Mouse (Mus musculus): ENCODE data around the gene Nmrk2. TPM values are rescaled to one million over a fixed set of nuclear protein-coding genes. Genes with fewer than 3 reads are reported as not detected.
"Not testable (repeated sequence)": the region's sequence is repeated elsewhere in the genome, so short reads cannot be mapped to it uniquely, and the experiment has no call there.

The Nmrk2 gene
- polyA plus RNA-seq, 1 experiment from 2014 or later, result not detected

DNA sequence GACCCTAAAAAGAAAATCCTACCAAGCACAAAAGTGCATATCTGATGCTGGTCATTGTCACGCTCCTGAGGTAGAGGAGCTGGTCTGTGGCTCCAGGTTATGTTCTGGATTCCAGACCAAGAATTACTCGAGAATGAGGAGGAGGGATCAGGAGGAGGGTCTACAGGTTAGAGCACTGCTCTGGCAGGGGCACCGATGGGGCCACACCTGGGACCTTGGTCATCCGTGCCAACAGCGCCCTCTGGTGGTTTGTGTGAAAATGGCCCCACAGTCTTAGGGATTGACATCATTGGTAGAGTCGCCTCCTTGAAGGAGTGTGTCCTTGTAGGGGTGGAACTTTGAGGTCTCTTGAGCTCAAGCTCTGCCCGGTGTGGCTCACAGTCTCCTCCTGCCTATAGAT, 16.1 kb upstream of the Nmrk2 start:
- no peaks in the 10 kb centered on the region for H3K36me3 ChIP-seq (ENCODE audit: insufficient read depth, low read length)
- peaks cover 7% of the 10 kb centered on the region; the same call in 1 of the 2 replicates for H3K27me3 ChIP-seq (ENCODE audit: insufficient read depth, low read length)
- no peaks in the 10 kb centered on the region for H3K4me1 ChIP-seq (ENCODE audit: insufficient read depth, low read length)
- no peaks in the 10 kb centered on the region for H3K9me3 ChIP-seq (ENCODE audit: low read length)
- no peak overlapping the region for H3K4me2 ChIP-seq (replicated peaks; ENCODE audit: low read depth, low read length)
- no peak for ATAC-seq (ENCODE audit: low FRiP score, low TSS enrichment)
- no peak overlapping the region for H3K4me3 ChIP-seq (ENCODE audit: low read length)
- no peak overlapping the region for H3K9ac ChIP-seq (replicated peaks; ENCODE audit: low read length)
- 35% methylated on average over 7 of the region's 7 CpGs for WGBS
- H3K27ac ChIP-seq (ENCODE audit: low read length), result no peak overlapping the region

- not testable (repeated sequence) for H3K4me1 ChIP-seq (ENCODE audit: insufficient read depth, low read length); H3K4me2 ChIP-seq (replicated peaks; ENCODE audit: low read depth, low read length); H3K9ac ChIP-seq (replicated peaks; ENCODE audit: low read length); H3K27me3 ChIP-seq (ENCODE audit: insufficient read depth, low read length); ATAC-seq (ENCODE audit: low FRiP score, low TSS enrichment); H3K36me3 ChIP-seq (ENCODE audit: insufficient read depth, low read length); H3K9me3 ChIP-seq (ENCODE audit: low read length); H3K4me3 ChIP-seq (ENCODE audit: low read length); H3K27ac ChIP-seq (ENCODE audit: low read length)
- WGBS, result 19% methylated on average over 1 of the region's 1 CpGs
Observed at GRCm38 (mm10) chr10:81217267-81217666, 15.4 kb upstream of the Nmrk2 start.

DNA sequence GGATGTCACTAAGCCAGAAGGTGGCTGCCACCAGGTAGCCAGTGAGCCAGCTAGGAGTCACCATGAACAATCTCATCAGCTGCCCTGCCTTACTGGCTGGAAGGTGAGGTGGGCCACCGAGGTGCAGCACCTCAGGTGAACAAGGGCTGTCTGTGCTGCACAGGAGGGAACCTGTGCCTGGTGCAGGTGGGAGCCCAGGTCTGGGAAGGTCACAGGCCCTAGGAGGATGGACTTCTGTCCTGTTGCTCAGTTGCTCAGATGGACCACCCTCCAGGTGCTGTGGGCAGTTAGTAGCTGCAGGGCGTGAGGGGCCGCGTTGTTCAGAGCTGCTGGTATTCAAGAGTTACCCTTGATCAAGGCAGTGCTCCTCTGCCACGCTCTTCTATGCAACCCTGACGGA, 15.0 kb upstream of the Nmrk2 start:
- no peak overlapping the region for H3K27ac ChIP-seq (ENCODE audit: low read length)
- peaks cover 7% of the 10 kb centered on the region; the same call in 1 of the 2 replicates for H3K27me3 ChIP-seq (ENCODE audit: insufficient read depth, low read length)
- H3K4me2 ChIP-seq (replicated peaks; ENCODE audit: low read depth, low read length), result no peak overlapping the region
- 0 out of 2 replicates have a peak, but pooled peaks cover 5% of the 10 kb centered on the region for H3K9me3 ChIP-seq (ENCODE audit: low read length)
- 88% methylated on average over 6 of the region's 6 CpGs for WGBS
- H3K9ac ChIP-seq (replicated peaks; ENCODE audit: low read length), result no peak overlapping the region
- no peak overlapping the region for H3K4me3 ChIP-seq (ENCODE audit: low read length)
- no peaks in the 10 kb centered on the region for H3K4me1 ChIP-seq (ENCODE audit: insufficient read depth, low read length)
- no peak for ATAC-seq (ENCODE audit: low FRiP score, low TSS enrichment)
- no peaks in the 10 kb centered on the region for H3K36me3 ChIP-seq (ENCODE audit: insufficient read depth, low read length)

- H3K27ac ChIP-seq (ENCODE audit: low read length), result no peak overlapping the region
- H3K27me3 ChIP-seq (ENCODE audit: insufficient read depth, low read length), result peaks cover 7% of the 10 kb centered on the region; the same call in 1 of the 2 replicates
- no peaks in the 10 kb centered on the region for H3K4me1 ChIP-seq (ENCODE audit: insufficient read depth, low read length)
- no peak overlapping the region for H3K4me3 ChIP-seq (ENCODE audit: low read length)
- ATAC-seq (ENCODE audit: low FRiP score, low TSS enrichment), result no peak
- H3K36me3 ChIP-seq (ENCODE audit: insufficient read depth, low read length), result no peaks in the 10 kb centered on the region
- WGBS, result 84% methylated on average over 6 of the region's 6 CpGs
- H3K9ac ChIP-seq (replicated peaks; ENCODE audit: low read length), result no peak overlapping the region
- H3K9me3 ChIP-seq (ENCODE audit: low read length), result 0 out of 2 replicates have a peak, but pooled peaks cover 5% of the 10 kb centered on the region
- no peak overlapping the region for H3K4me2 ChIP-seq (replicated peaks; ENCODE audit: low read depth, low read length)
Observed at GRCm38 (mm10) chr10:81216260-81216659, 14.4 kb upstream of the Nmrk2 start.

- Histone ChIP-seq H3K27ac (ENCODE audit: low read length) (no peak overlapping the region), H3K4me1 (ENCODE audit: insufficient read depth, low read length) (no peaks in the 10 kb centered on the region)
- no peak for ATAC-seq (ENCODE audit: low FRiP score, low TSS enrichment)
Observed at GRCm38 (mm10) chr10:81210154-81210553, 8.3 kb upstream of the Nmrk2 start.

DNA sequence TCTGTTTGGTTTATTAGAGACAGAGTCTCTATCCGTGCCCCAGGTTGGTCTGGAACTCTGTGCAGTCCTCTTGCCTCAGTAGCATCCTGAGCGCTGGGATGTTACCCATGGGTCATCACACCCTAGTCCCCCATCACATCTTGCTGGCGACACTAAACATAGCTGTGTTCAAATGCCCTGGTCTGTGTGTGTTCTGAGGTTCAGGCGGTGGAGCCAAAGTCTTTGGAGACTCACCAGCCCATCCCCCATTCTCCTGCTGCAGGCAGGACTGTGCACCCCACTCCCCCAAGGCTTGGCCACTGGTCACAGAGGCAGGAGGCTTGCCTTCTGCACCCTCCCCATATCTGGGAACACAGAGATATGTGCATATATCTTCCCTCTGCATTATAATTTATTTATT, 2.3 kb upstream of the Nmrk2 start:
- ATAC-seq (ENCODE audit: low FRiP score, low TSS enrichment), result no peak
- H3K9me3 ChIP-seq (ENCODE audit: low read length), result no peaks in the 10 kb centered on the region
- H3K36me3 ChIP-seq (ENCODE audit: insufficient read depth, low read length), result no peaks in the 10 kb centered on the region
- no peak overlapping the region for H3K4me3 ChIP-seq (ENCODE audit: low read length)
- H3K27ac ChIP-seq (ENCODE audit: low read length), result no peak overlapping the region
- no peaks in the 10 kb centered on the region for H3K4me1 ChIP-seq (ENCODE audit: insufficient read depth, low read length)
- no peak overlapping the region for H3K9ac ChIP-seq (replicated peaks; ENCODE audit: low read length)
- H3K27me3 ChIP-seq (ENCODE audit: insufficient read depth, low read length), result peaks cover 5% of the 10 kb centered on the region; the same call in 1 of the 2 replicates
- 77% methylated on average over 4 of the region's 4 CpGs for WGBS
- H3K4me2 ChIP-seq (replicated peaks; ENCODE audit: low read depth, low read length), result no peak overlapping the region

More at GRCm38 (mm10) chr10:81210154-81210553, 8.3 kb upstream of the Nmrk2 start:
- Histone ChIP-seq H3K4me2 (replicated peaks; ENCODE audit: low read depth, low read length) (no peak overlapping the region), H3K9me3 (ENCODE audit: low read length) (peaks cover 10% of the 10 kb centered on the region), H3K9ac (replicated peaks; ENCODE audit: low read length) (no peak overlapping the region), H3K27me3 (ENCODE audit: insufficient read depth, low read length) (no peaks in the 10 kb centered on the region; the same call in 1 of the 2 replicates), H3K4me3 (ENCODE audit: low read length) (no peak overlapping the region), H3K36me3 (ENCODE audit: insufficient read depth, low read length) (no peaks in the 10 kb centered on the region)
- 93% methylated on average over 5 of the region's 5 CpGs for WGBS

DNA sequence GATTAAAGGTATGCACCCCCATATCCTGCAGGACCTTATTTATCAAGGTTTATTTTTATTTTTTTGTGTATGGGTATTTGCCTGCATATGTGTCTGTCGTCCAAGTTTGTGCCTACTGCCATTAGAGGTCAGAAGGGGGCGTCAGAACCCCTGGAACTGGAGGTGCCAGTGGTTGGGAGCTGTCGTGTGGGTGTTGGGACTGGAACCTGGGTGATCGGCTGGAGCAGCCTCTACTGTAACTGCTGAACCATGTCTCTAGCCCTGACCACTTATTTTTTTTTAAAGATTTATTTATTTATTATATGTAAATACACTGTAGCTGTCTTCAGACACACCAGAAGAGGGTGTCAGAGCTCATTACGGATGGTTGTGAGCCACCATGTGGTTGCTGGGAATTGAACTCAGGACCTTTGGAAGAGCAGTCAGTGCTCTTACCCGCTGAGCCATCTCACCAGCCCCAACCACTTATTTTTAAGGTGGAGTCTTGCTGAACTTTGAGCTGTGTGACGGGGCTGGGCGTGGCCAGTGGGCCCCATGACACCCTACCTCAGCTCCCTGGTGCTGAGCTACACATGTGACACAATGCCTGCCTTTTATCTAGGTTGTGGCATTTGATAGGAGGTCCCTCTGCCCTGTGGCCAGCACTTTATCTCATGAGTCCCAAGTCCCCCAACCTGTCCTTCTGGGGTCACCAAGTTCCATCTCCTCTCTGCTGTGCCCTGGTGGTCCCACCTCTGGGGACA, 1.3 kb upstream of the Nmrk2 start:
- Histone ChIP-seq H3K4me3 (ENCODE audit: low read length) (no peak overlapping the region), H3K36me3 (ENCODE audit: insufficient read depth, low read length) (no peaks in the 10 kb centered on the region), H3K27ac (ENCODE audit: low read length) (no peak overlapping the region), H3K4me1 (ENCODE audit: insufficient read depth, low read length) (no peaks in the 10 kb centered on the region), H3K9me3 (ENCODE audit: low read length) (no peaks in the 10 kb centered on the region), H3K9ac (replicated peaks; ENCODE audit: low read length) (no peak overlapping the region), H3K27me3 (ENCODE audit: insufficient read depth, low read length) (peaks cover 5% of the 10 kb centered on the region; the same call in 1 of the 2 replicates), H3K4me2 (replicated peaks; ENCODE audit: low read depth, low read length) (no peak overlapping the region)
- ATAC-seq (ENCODE audit: low FRiP score, low TSS enrichment), result no peak
- WGBS, result 68% methylated on average over 8 of the region's 8 CpGs

GRCm38 (mm10) chr10:81200605-81201287, 1.1 kb downstream of the Nmrk2 start:
- Histone ChIP-seq H3K27ac (ENCODE audit: low read length) (no peak overlapping the region), H3K9ac (replicated peaks; ENCODE audit: low read length) (no peak overlapping the region), H3K4me2 (replicated peaks; ENCODE audit: low read depth, low read length) (no peak overlapping the region), H3K27me3 (ENCODE audit: insufficient read depth, low read length) (peaks cover 19% of the 10 kb centered on the region), H3K4me1 (ENCODE audit: insufficient read depth, low read length) (no peaks in the 10 kb centered on the region), H3K9me3 (ENCODE audit: low read length) (no peaks in the 10 kb centered on the region), H3K4me3 (ENCODE audit: low read length) (no peak overlapping the region), H3K36me3 (ENCODE audit: insufficient read depth, low read length) (no peaks in the 10 kb centered on the region)
- WGBS, result 78% methylated on average over 20 of the region's 20 CpGs
- ATAC-seq (ENCODE audit: low FRiP score, low TSS enrichment), result no peak

DNA sequence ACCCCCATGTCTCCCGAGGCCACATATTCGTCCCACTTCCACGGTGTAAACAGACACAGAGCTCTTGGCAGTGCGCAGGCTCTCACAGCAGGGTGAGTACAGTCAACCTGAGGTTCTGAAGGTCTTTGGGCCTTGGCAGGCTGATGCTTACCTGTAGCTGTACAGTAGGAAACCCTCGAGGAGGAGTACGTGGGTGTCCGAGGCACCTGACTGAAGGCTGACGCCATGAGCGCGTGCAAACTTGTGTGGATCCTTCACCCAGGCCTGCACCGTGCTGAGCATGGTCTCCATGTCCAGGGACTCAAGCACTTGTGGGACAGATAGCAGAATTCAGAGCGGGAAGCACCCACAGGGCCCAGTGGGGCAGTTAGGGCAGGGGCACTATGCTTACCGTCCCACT, 1.7 kb downstream of the Nmrk2 start:
- no peak overlapping the region for H3K4me3 ChIP-seq (ENCODE audit: low read length)

GRCm38 (mm10) chr10:81198990-81199389, 2.9 kb downstream of the Nmrk2 start:
- H3K4me2 ChIP-seq (replicated peaks; ENCODE audit: low read depth, low read length), result no peak overlapping the region
- H3K27ac ChIP-seq (ENCODE audit: low read length), result no peak overlapping the region
- no peak overlapping the region for H3K9ac ChIP-seq (replicated peaks; ENCODE audit: low read length)
- WGBS, result 88% methylated on average over 6 of the region's 6 CpGs
- peaks cover 6% of the 10 kb centered on the region for H3K4me1 ChIP-seq (ENCODE audit: insufficient read depth, low read length)
- H3K36me3 ChIP-seq (ENCODE audit: insufficient read depth, low read length), result no peaks in the 10 kb centered on the region
- H3K9me3 ChIP-seq (ENCODE audit: low read length), result no peaks in the 10 kb centered on the region
- no peak overlapping the region for H3K4me3 ChIP-seq (ENCODE audit: low read length)
- peaks cover 36% of the 10 kb centered on the region for H3K27me3 ChIP-seq (ENCODE audit: insufficient read depth, low read length)
- ATAC-seq (ENCODE audit: low FRiP score, low TSS enrichment), result no peak

More for the DNA sequence above, 1.7 kb downstream of the Nmrk2 start:
- peaks cover 25% of the 10 kb centered on the region for H3K27me3 ChIP-seq (ENCODE audit: insufficient read depth, low read length)
- 87% methylated on average over 13 of the region's 13 CpGs for WGBS
- no peaks in the 10 kb centered on the region for H3K9me3 ChIP-seq (ENCODE audit: low read length)
- H3K36me3 ChIP-seq (ENCODE audit: insufficient read depth, low read length), result no peaks in the 10 kb centered on the region
- no peak overlapping the region for H3K9ac ChIP-seq (replicated peaks; ENCODE audit: low read length)
- ATAC-seq (ENCODE audit: low FRiP score, low TSS enrichment), result no peak
- no peak overlapping the region for H3K27ac ChIP-seq (ENCODE audit: low read length)
- H3K4me2 ChIP-seq (replicated peaks; ENCODE audit: low read depth, low read length), result no peak overlapping the region
- H3K4me1 ChIP-seq (ENCODE audit: insufficient read depth, low read length), result no peaks in the 10 kb centered on the region
